Comparison of ENCODE assay signal across 19 mouse cellular contexts in the genomic region with DNA sequence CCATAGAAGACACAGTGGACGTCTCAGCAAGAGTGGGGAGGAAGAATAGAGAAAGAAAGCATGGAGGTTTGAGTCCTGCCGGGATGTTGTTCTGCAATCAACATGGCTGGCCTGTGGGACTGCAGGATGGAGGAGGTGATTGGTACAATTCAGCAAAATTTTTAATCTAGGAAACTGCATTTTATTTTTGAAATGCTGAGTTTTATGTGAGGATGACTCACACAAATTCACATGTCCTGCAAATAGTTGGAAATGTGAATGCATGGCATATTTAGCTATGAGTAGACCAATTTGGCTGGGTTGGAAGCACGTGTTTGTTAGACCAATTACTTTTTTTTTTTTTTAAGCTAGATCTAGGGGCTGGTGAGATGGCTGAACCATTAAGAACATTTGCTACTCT.
DNase-seq lines count a peak whose midpoint lies in the region; ATAC-seq and TF ChIP-seq lines count a peak whose summit lies in the region.
"Had no signal": no experiment of that assay in that cellular context is flagged by ENCODE, and none has a peak within 500 bp of the region (broad histone marks: within the 10 kb centered on the region; RNA-seq: fewer than 3 reads in every experiment).

No protein-coding gene starts in this region.

- H3K27me3 ChIP-seq in hindbrain, postnatal 0 days (ENCODE audit: insufficient read depth, low read length), result no peaks in the 10 kb centered on the region
- H3K27me3 ChIP-seq: forebrain, embryonic 15.5 days; heart, embryonic 13.5 days; hindbrain, embryonic 12.5 days had no signal

- TF ChIP-seq POLR2A in bone marrow macrophage, adult 2 months (IDR thresholded peaks at IDR 0.05; ENCODE audit: borderline replicate concordance, low read depth, low read length), result no peak

- H3K9me3 ChIP-seq in hindbrain, postnatal 0 days (ENCODE audit: low read length), result no peaks in the 10 kb centered on the region
- H3K9me3 ChIP-seq: embryonic facial prominence, embryonic 10.5 days; forebrain, embryonic 15.5 days; heart, embryonic 13.5 days had no signal

- ATAC-seq in hindbrain, postnatal 0 days, result no peak
- ATAC-seq: forebrain, embryonic 15.5 days; hindbrain, embryonic 16.5 days had no signal

- H3K4me1 ChIP-seq in bone marrow macrophage, adult 2 months (ENCODE audit: control insufficient read depth, insufficient read depth, low read length), result peaks cover 13% of the 10 kb centered on the region
- H3K4me1 ChIP-seq in hindbrain, postnatal 0 days (ENCODE audit: insufficient read depth, low read length), result no peaks in the 10 kb centered on the region
- H3K4me1 ChIP-seq: embryonic facial prominence, embryonic 10.5 days; hindbrain, embryonic 12.5 days had no signal

- no peaks in the 10 kb centered on the region for H3K36me3 ChIP-seq in hindbrain, postnatal 0 days (ENCODE audit: insufficient read depth, low read length)
- H3K36me3 ChIP-seq: forebrain, embryonic 15.5 days; hindbrain, embryonic 12.5 days had no signal

- intact Hi-C loops in left cerebral cortex, adult 2 months (cut with DNase I), result loop anchor here (5.0 kb wide), 1 partner anchor 80 kb away; no protein-coding TSS in a partner anchor
- intact Hi-C loops in left cerebral cortex, postnatal 36 days (cut with DNase I), result loop anchor here (2.0 kb wide), 1 partner anchor 54 kb away; no protein-coding TSS in a partner anchor

- H3K4me2 ChIP-seq in hindbrain, postnatal 0 days (ENCODE audit: low read depth, low read length), result no peak overlapping the region
- H3K4me2 ChIP-seq: forebrain, embryonic 15.5 days; heart, embryonic 13.5 days; hindbrain, embryonic 12.5 days had no signal

- peak overlapping the region; percentile 30; the same call in 1 of the 2 replicates for H3K27ac ChIP-seq in left cerebral cortex, adult 2 months
- H3K27ac ChIP-seq in bone marrow macrophage, adult 2 months (ENCODE audit: insufficient read depth, low read depth, low read length), result peak overlapping the region; percentile 35
- H3K27ac ChIP-seq in hindbrain, postnatal 0 days, result no peak overlapping the region
- H3K27ac ChIP-seq: embryonic facial prominence, embryonic 10.5 days; forebrain, embryonic 15.5 days; heart, embryonic 13.5 days; hindbrain, embryonic 12.5 days had no signal

- no peak for TF ChIP-seq CTCF in left cerebral cortex, adult 2 months (IDR thresholded peaks at IDR 0.05)
- TF ChIP-seq CTCF in bone marrow macrophage, adult 2 months (IDR thresholded peaks at IDR 0.05; ENCODE audit: low read depth, low read length), result no peak
- no peak for TF ChIP-seq CTCF in hindbrain, postnatal 0 days (IDR thresholded peaks at IDR 0.05; ENCODE audit: low read depth)

- 83% methylated on average over 3 of the region's 3 CpGs for WGBS in hindbrain, postnatal 0 days

- H3K9ac ChIP-seq in hindbrain, postnatal 0 days (replicated peaks; ENCODE audit: low read length), result no peak overlapping the region
- H3K9ac ChIP-seq: forebrain, embryonic 15.5 days; heart, embryonic 13.5 days; hindbrain, embryonic 12.5 days had no signal

- no peak overlapping the region for H3K4me3 ChIP-seq in left cerebral cortex, adult 2 months
- no peak overlapping the region for H3K4me3 ChIP-seq in bone marrow macrophage, adult 2 months (ENCODE audit: insufficient read depth, low read length)
- H3K4me3 ChIP-seq in hindbrain, postnatal 0 days (ENCODE audit: low read length), result no peak overlapping the region
- H3K4me3 ChIP-seq: embryonic facial prominence, embryonic 10.5 days; erythroblast, embryonic 14.5 days; forebrain, embryonic 15.5 days; heart, embryonic 13.5 days; hindbrain, embryonic 12.5 days had no signal

- DNase-seq in left cerebral cortex, adult 2 months (ENCODE audit: extremely low spot score in 1 of 2, low spot score in 2 of 2), result no peak
- DNase-seq in left cerebral cortex, postnatal 36 days (ENCODE audit: low spot score in 2 of 2), result no peak
- peak; percentile 18 for DNase-seq in fibroblast of lung, adult 2 months (ENCODE audit: low read depth)
- DNase-seq in urinary bladder, adult 2 months (ENCODE audit: low spot score), result no peak
- no peak for DNase-seq in hindbrain, postnatal 0 days (ENCODE audit: low spot score)
- DNase-seq: adrenal gland, postnatal 10 days; cerebellum, adult 18-20 months; cerebellum, adult 9-11 months; cerebellum, postnatal 36 days; gastrocnemius, postnatal 36 days; heart, adult 11 months; heart, postnatal 36 days had no signal
